30 mouse cellular contexts compared by ENCODE assay signal in the genomic region with DNA sequence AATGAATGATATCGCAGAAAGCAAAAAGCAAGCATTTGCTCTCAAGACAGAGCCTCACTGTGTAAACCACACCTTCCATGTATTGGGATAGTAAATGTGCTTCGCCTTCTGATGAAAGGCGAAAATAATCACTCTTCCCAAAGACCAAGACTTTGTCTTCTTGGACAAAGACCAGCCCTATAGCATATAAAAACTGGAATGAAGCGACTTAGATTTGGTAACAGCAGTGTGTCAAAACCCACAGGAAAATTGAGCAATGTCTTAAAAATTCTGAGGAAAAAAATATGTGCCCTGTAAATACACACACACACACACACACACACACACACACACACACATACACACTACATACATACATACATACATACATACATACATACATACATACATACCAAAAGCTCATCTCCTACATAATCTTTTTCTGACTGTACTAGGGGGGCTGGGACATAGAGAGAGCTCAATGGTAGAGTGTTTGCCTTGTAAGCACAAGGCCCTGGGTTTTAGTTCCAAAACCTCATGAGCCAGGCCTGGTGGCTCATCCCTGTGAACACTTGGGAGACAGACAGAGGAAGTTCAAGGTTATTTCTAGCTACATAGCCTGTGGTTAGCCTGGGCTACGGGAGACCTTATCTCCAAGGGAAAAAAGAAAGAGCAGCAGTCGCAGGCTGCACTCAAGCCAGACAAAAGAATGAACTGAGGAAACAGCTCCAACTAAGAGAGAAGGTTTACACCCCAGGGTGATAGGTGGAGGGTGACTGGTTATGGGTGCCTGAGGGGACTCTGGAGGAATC. TPM values are rescaled to one million over a fixed set of nuclear protein-coding genes. Genes with fewer than 3 reads are reported as not detected.
A peak's percentile ranks its signal among the peaks of the same experiment; 100 is the strongest.
DNase-seq lines count a peak whose midpoint lies in the region; ATAC-seq lines count a peak whose summit lies in the region.
"Had no signal": no experiment of that assay in that cellular context is flagged by ENCODE, and none has a peak within 500 bp of the region (broad histone marks: within the 10 kb centered on the region; RNA-seq: fewer than 3 reads in every experiment).

No protein-coding gene starts in this region.

- WGBS in liver, embryonic 16.5 days (ENCODE audit: insufficient replicate concordance): 64% methylated on average over 6 of the region's 6 CpGs

- no peak overlapping the region for H3K9ac ChIP-seq in liver, embryonic 16.5 days (ENCODE audit: low read depth, low read length)
- H3K9ac ChIP-seq: heart, embryonic 15.5 days; hindbrain, embryonic 13.5 days; lung, embryonic 15.5 days; neural tube, embryonic 12.5 days had no signal

- no peak overlapping the region for H3K4me2 ChIP-seq in liver, embryonic 16.5 days (ENCODE audit: low read depth, low read length)
- H3K4me2 ChIP-seq: heart, embryonic 15.5 days; hindbrain, embryonic 13.5 days; lung, embryonic 15.5 days; neural tube, embryonic 12.5 days had no signal

- no peaks in the 10 kb centered on the region for H3K27me3 ChIP-seq in liver, embryonic 16.5 days (ENCODE audit: control insufficient read depth, insufficient read depth, low read depth, low read length)
- H3K27me3 ChIP-seq: heart, embryonic 15.5 days; hindbrain, embryonic 13.5 days; lung, embryonic 15.5 days; neural tube, embryonic 12.5 days had no signal

- peak; percentile 52 for DNase-seq in heart, adult 11 months
- DNase-seq in heart, postnatal 4 days: no peak
- peak; percentile 47 for DNase-seq in 416B (ENCODE audit: low read depth)
- peak; percentile 42 for DNase-seq in fat pad, adult 2 months (ENCODE audit: extremely low read depth, low read depth, low spot score)
- DNase-seq in cerebellum, adult 11-12 months: no peak
- DNase-seq in Muller cell, postnatal 12 days (ENCODE audit: inconsistent ontology term): no peak
- DNase-seq in layer of hippocampus, postnatal 36 days: no peak
- DNase-seq: adrenal gland, postnatal 36 days; cerebellum, adult 8-10 months; cerebellum, postnatal 25 days; gastrocnemius, adult 2 months; heart, postnatal 36 days; kidney, adult 9 months; kidney, postnatal 14 days; left cerebral cortex, postnatal 4 days; lung, postnatal 36 days; right cerebral cortex, adult 18-20 months; spleen, adult 18-20 months; thymus, postnatal 14 days had no signal

- peaks cover 14% of the 10 kb centered on the region for H3K4me1 ChIP-seq in liver, embryonic 16.5 days (ENCODE audit: control insufficient read depth, low read depth, low read length)
- H3K4me1 ChIP-seq: hindbrain, embryonic 13.5 days; lung, embryonic 15.5 days; midbrain, embryonic 10.5 days; neural tube, embryonic 12.5 days had no signal

- H3K27ac ChIP-seq in liver, embryonic 16.5 days (ENCODE audit: low read length): peak overlapping the region; percentile 43; the same call in 1 of the 2 replicates
- H3K27ac ChIP-seq: gastrocnemius, adult 2 months; heart, embryonic 15.5 days; hindbrain, embryonic 13.5 days; layer of hippocampus, adult 2 months; lung, embryonic 15.5 days; midbrain, embryonic 10.5 days; neural tube, embryonic 12.5 days had no signal

- no peak for ATAC-seq in liver, embryonic 16.5 days (ENCODE audit: low read depth)
- ATAC-seq: forebrain, embryonic 16.5 days; intestine, postnatal 0 days had no signal

- no peaks in the 10 kb centered on the region for H3K9me3 ChIP-seq in liver, embryonic 16.5 days (replicated peaks; ENCODE audit: control insufficient read depth, low read length)
- H3K9me3 ChIP-seq: G1E; heart, embryonic 15.5 days; hindbrain, embryonic 13.5 days; lung, embryonic 15.5 days; midbrain, embryonic 10.5 days; neural tube, embryonic 12.5 days had no signal

- no peak overlapping the region for H3K4me3 ChIP-seq in liver, embryonic 16.5 days (ENCODE audit: low read depth, low read length)
- H3K4me3 ChIP-seq: gastrocnemius, adult 2 months; heart, embryonic 15.5 days; hindbrain, embryonic 13.5 days; layer of hippocampus, adult 2 months; lung, embryonic 15.5 days; midbrain, embryonic 10.5 days; myocyte; neural tube, embryonic 12.5 days had no signal

- H3K36me3 ChIP-seq in liver, embryonic 16.5 days (ENCODE audit: control insufficient read depth, insufficient read depth): no peaks in the 10 kb centered on the region
- H3K36me3 ChIP-seq: heart, embryonic 15.5 days; hindbrain, embryonic 13.5 days; lung, embryonic 15.5 days had no signal

RNA-seq across cellular contexts. Expression of gene Emilin2, which starts 33.9 kb away (rescaled TPM):
- 100 to 1,000 TPM; 169 to 172 TPM for total RNA-seq in heart, postnatal 4 days (2021)
- polyA plus RNA-seq in liver, embryonic 16.5 days (2015; fragmentation: Nextera tagmentation; extraction: Ambion mirVana): 18.5 and 20.0 TPM in 2 replicates
- total RNA-seq in layer of hippocampus, postnatal 36 days (2021): 1 to 10 TPM; 1.7 to 4.4 TPM

Comparison
In these comparisons a context has a peak if more than half of its experiments do, and no peak if none do; other contexts are left out.
1. DNase-seq: peak in heart, adult 11 months (single experiment), 416B (single experiment) and fat pad, adult 2 months (single experiment); none in heart, postnatal 4 days (single experiment), cerebellum, adult 11-12 months (single experiment), Muller cell, postnatal 12 days (single experiment) and layer of hippocampus, postnatal 36 days (0 of 2).
2. RNA of gene Emilin2, which starts 33.9 kb away (total RNA-seq): 169 to 172 TPM in heart, postnatal 4 days; 1.7 to 4.4 TPM in layer of hippocampus, postnatal 36 days; every median in the first group is over 10 times any median in the second.